Mouse (Mus musculus) heart, adult 2 months (tissue): Measurements from ENCODE around the gene Pdzd2.

Experiments
- CTCF ChIP-seq: fragments of 200-600 bp; IDR thresholded peaks from 2 replicates; pipeline ENCODE4 v1.8.1; 2022; ENCODE audit warnings: antibody characterized with exemption, mild to moderate bottlenecking, moderate library complexity
- EP300 ChIP-seq: fragments of 200-500 bp; IDR thresholded peaks from 2 replicates; pipeline ENCODE4 v1.6.1; 2011; ENCODE audit warnings: low read depth, low read length, control low read depth; ENCODE audit not compliant: insufficient read depth

DNA sequence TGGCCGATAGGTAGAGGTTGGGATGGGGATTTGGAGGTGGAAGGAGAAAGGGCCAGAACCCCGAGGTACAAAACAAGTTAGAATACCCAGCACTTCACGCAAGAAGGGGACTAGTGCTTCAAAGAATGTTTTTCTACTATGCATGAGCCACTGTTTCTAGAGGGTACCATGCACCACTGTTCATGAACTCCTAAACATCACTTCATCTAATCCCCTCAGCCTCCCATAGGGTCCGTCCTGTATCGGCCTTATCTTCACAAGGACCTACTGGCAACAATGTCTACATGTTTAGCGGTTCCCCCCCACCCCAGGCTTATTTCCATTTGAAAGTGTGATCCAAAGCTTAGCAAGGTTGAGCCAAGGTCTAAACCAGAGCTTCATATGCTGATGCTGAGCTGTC lies 162.0 kb downstream of the Pdzd2 start:
- TF ChIP-seq CTCF (no peak), EP300 (no peak)
